In the genomic region with DNA sequence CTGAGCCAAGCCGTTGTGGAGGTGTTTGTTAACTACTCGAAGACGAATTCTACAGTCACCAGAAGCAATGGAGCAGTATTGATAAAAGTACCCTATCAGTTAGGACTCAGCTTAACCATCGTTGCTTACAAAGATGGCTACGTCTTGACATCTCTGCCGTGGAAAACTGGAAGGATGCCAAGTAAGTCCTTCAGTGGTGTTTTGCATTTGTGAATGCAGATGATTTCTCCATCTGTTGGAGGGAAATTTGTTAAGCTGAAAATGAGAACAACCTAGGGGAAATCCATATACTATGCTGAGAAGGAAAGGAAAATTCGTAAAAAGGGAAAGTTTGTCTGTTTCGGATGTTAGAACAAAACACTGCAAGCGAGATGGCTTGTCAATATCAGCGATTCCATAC, we compare ENCODE assay signal across 32 mouse cellular contexts. TPM values are rescaled to one million over a fixed set of nuclear protein-coding genes. Genes with fewer than 3 reads are reported as not detected.
DNase-seq lines count a peak whose midpoint lies in the region; ATAC-seq and TF ChIP-seq lines count a peak whose summit lies in the region.
"Had no signal": no experiment of that assay in that cellular context is flagged by ENCODE, and none has a peak within 500 bp of the region (broad histone marks: within the 10 kb centered on the region; RNA-seq: fewer than 3 reads in every experiment).

No protein-coding gene starts in this region.

- 83% methylated on average over 10 of the region's 10 CpGs for WGBS in forebrain, embryonic 13.5 days
- WGBS in forebrain, embryonic 11.5 days = 90% methylated on average over 10 of the region's 10 CpGs
- WGBS in forebrain, postnatal 0 days = 67% methylated on average over 10 of the region's 10 CpGs
- 86% methylated on average over 10 of the region's 10 CpGs for WGBS in liver, embryonic 11.5 days

- H3K9me3 ChIP-seq in forebrain, embryonic 13.5 days (replicated peaks) = no peaks in the 10 kb centered on the region
- no peaks in the 10 kb centered on the region for H3K9me3 ChIP-seq in forebrain, embryonic 11.5 days (ENCODE audit: control insufficient read depth, low read length)
- H3K9me3 ChIP-seq in forebrain, postnatal 0 days (ENCODE audit: low read length) = no peaks in the 10 kb centered on the region
- H3K9me3 ChIP-seq in liver, embryonic 11.5 days (ENCODE audit: control insufficient read depth, low read length) = no peaks in the 10 kb centered on the region
- H3K9me3 ChIP-seq: embryonic facial prominence, embryonic 10.5 days; embryonic facial prominence, embryonic 13.5 days; G1E; heart, embryonic 10.5 days; heart, embryonic 13.5 days had no signal

- H3K27me3 ChIP-seq in forebrain, embryonic 13.5 days = no peaks in the 10 kb centered on the region
- H3K27me3 ChIP-seq in forebrain, embryonic 11.5 days (ENCODE audit: control insufficient read depth, insufficient read depth, low read length) = no peaks in the 10 kb centered on the region
- H3K27me3 ChIP-seq in forebrain, postnatal 0 days (ENCODE audit: insufficient read depth, low read length) = no peaks in the 10 kb centered on the region
- H3K27me3 ChIP-seq in liver, embryonic 11.5 days (replicated peaks; ENCODE audit: control insufficient read depth, insufficient read depth, low read length) = no peaks in the 10 kb centered on the region
- H3K27me3 ChIP-seq: embryonic facial prominence, embryonic 13.5 days; heart, embryonic 13.5 days had no signal

- ATAC-seq in forebrain, embryonic 13.5 days = 0 out of 2 replicates have a peak, but pooled peaks have one; percentile 27
- ATAC-seq in forebrain, embryonic 11.5 days (replicated peaks; ENCODE audit: low FRiP score) = no peak
- ATAC-seq in frontal cortex, adult (ENCODE audit: low TSS enrichment) = peak; percentile 32; the same call in 1 of the 2 replicates
- ATAC-seq in forebrain, postnatal 0 days = peak; percentile 61
- ATAC-seq in liver, embryonic 11.5 days (replicated peaks; ENCODE audit: low FRiP score) = no peak
- ATAC-seq: hindbrain, postnatal 0 days; inflammation-experienced regulatory T-cells, adult 6 months; intestine, embryonic 16.5 days; Patski had no signal

- H3K9ac ChIP-seq in forebrain, embryonic 13.5 days = no peak overlapping the region
- no peak overlapping the region for H3K9ac ChIP-seq in forebrain, embryonic 11.5 days (ENCODE audit: low read length)
- H3K9ac ChIP-seq in forebrain, postnatal 0 days = no peak overlapping the region
- no peak overlapping the region for H3K9ac ChIP-seq in liver, embryonic 11.5 days (ENCODE audit: low read depth, low read length)
- H3K9ac ChIP-seq: embryonic facial prominence, embryonic 13.5 days; heart, embryonic 13.5 days; hindbrain, embryonic 14.5 days had no signal

- H3K4me1 ChIP-seq in forebrain, embryonic 13.5 days = no peaks in the 10 kb centered on the region
- H3K4me1 ChIP-seq in forebrain, embryonic 11.5 days (replicated peaks; ENCODE audit: control insufficient read depth, insufficient read depth, low read length) = no peaks in the 10 kb centered on the region
- H3K4me1 ChIP-seq in forebrain, postnatal 0 days (ENCODE audit: insufficient read depth) = no peaks in the 10 kb centered on the region
- no peaks in the 10 kb centered on the region for H3K4me1 ChIP-seq in liver, embryonic 11.5 days (replicated peaks; ENCODE audit: control insufficient read depth, insufficient read depth, low read length)
- H3K4me1 ChIP-seq: embryonic facial prominence, embryonic 13.5 days; heart, embryonic 10.5 days; heart, embryonic 13.5 days had no signal

- no peak overlapping the region for H3K4me3 ChIP-seq in forebrain, embryonic 13.5 days
- no peak overlapping the region for H3K4me3 ChIP-seq in forebrain, embryonic 11.5 days (ENCODE audit: low read depth, low read length)
- no peak overlapping the region for H3K4me3 ChIP-seq in forebrain, postnatal 0 days (ENCODE audit: low read depth, low read length)
- no peak overlapping the region for H3K4me3 ChIP-seq in liver, embryonic 11.5 days (ENCODE audit: low read depth, low read length)
- H3K4me3 ChIP-seq: embryonic facial prominence, embryonic 10.5 days; embryonic facial prominence, embryonic 13.5 days; erythroblast, embryonic 14.5 days; heart, adult 2 months; heart, embryonic 10.5 days; heart, embryonic 13.5 days had no signal

- H3K27ac ChIP-seq in forebrain, embryonic 13.5 days = no peak overlapping the region
- no peak overlapping the region for H3K27ac ChIP-seq in forebrain, embryonic 11.5 days (ENCODE audit: low read depth, low read length)
- H3K27ac ChIP-seq in forebrain, postnatal 0 days (ENCODE audit: low read depth, low read length) = no peak overlapping the region
- H3K27ac ChIP-seq in liver, embryonic 11.5 days (ENCODE audit: low read depth, low read length) = no peak overlapping the region
- H3K27ac ChIP-seq: embryonic facial prominence, embryonic 10.5 days; embryonic facial prominence, embryonic 13.5 days; heart, adult 2 months; heart, embryonic 10.5 days; heart, embryonic 13.5 days; hindbrain, embryonic 14.5 days; hindbrain, postnatal 0 days had no signal

- no peak for TF ChIP-seq CTCF in forebrain, postnatal 0 days (IDR thresholded peaks at IDR 0.05; ENCODE audit: low read depth)

- H3K4me2 ChIP-seq in forebrain, embryonic 13.5 days = no peak overlapping the region
- H3K4me2 ChIP-seq in forebrain, embryonic 11.5 days (ENCODE audit: low read depth, low read length, severe bottlenecking) = no peak overlapping the region
- no peak overlapping the region for H3K4me2 ChIP-seq in forebrain, postnatal 0 days (ENCODE audit: low read depth)
- no peak overlapping the region for H3K4me2 ChIP-seq in liver, embryonic 11.5 days
- H3K4me2 ChIP-seq: embryonic facial prominence, embryonic 13.5 days; heart, embryonic 13.5 days; hindbrain, embryonic 14.5 days had no signal

- no peak for DNase-seq in forebrain, embryonic 11.5 days (ENCODE audit: low spot score)
- DNase-seq in frontal cortex, postnatal 14 days (ENCODE audit: low spot score in 2 of 2) = no peak
- DNase-seq in forebrain, postnatal 0 days = peak; percentile 58
- DNase-seq in liver, embryonic 11.5 days (ENCODE audit: low spot score) = no peak
- DNase-seq in retina, postnatal 1 day = no peak
- DNase-seq: adrenal gland, postnatal 10 days; adrenal gland, postnatal 36 days; cerebellum, adult 11-12 months; cerebellum, adult 9-10 months; cerebellum, postnatal 14 days; embryo, embryonic 11 days; gastrocnemius, postnatal 10 days; gastrocnemius, postnatal 36 days; heart, adult 2 months; heart, postnatal 14 days; heart, postnatal 4 days; kidney, adult 18-20 months had no signal

- H3K36me3 ChIP-seq in forebrain, embryonic 13.5 days (ENCODE audit: poor library complexity, severe bottlenecking) = peaks cover 14% of the 10 kb centered on the region; the same call in 1 of the 2 replicates
- no peaks in the 10 kb centered on the region; the same call in 1 of the 2 replicates for H3K36me3 ChIP-seq in forebrain, embryonic 11.5 days (ENCODE audit: control insufficient read depth, insufficient read depth, low read length)
- H3K36me3 ChIP-seq in forebrain, postnatal 0 days (ENCODE audit: insufficient read depth) = peaks cover 11% of the 10 kb centered on the region; the same call in 1 of the 2 replicates
- H3K36me3 ChIP-seq in liver, embryonic 11.5 days (ENCODE audit: control insufficient read depth, insufficient read depth, low read length) = no peaks in the 10 kb centered on the region
- H3K36me3 ChIP-seq: embryonic facial prominence, embryonic 13.5 days; G1E; heart, embryonic 10.5 days; heart, embryonic 13.5 days had no signal

RNA-seq across cellular contexts. Expression of gene Fam171b, which starts 41.0 kb away (rescaled TPM):
- polyA plus RNA-seq in forebrain, embryonic 13.5 days (2015; fragmentation: Nextera tagmentation; extraction: Ambion mirVana) = 47.2 and 55.0 TPM in 2 replicates
- 56.6 and 58.9 TPM in 2 replicates for polyA plus RNA-seq in forebrain, embryonic 11.5 days (2014; fragmentation: Nextera tagmentation; extraction: Ambion mirVana)
- 116 and 118 TPM in 2 replicates for total RNA-seq in forebrain, postnatal 0 days (2014; rRNA removed)
- polyA plus RNA-seq in forebrain, postnatal 0 days (2015; fragmentation: Nextera tagmentation; extraction: Ambion mirVana) = 82.7 and 98.9 TPM in 2 replicates
- polyA plus RNA-seq in liver, embryonic 11.5 days (2014; fragmentation: Nextera tagmentation; extraction: Ambion mirVana) = 1.9 and 2.0 TPM in 2 replicates
- total RNA-seq: common myeloid progenitor, adult 5-6 weeks; granulocyte monocyte progenitor cell, adult 5-6 weeks had no signal
- polyA plus RNA-seq: erythroblast, embryonic 14.5 days; G1E had no signal

Comparison
In these comparisons a context has a peak if more than half of its experiments do, and no peak if none do; other contexts are left out.
1. ATAC-seq: peak in forebrain, embryonic 13.5 days (single experiment), frontal cortex, adult (single experiment) and forebrain, postnatal 0 days (single experiment); none in forebrain, embryonic 11.5 days (single experiment) and liver, embryonic 11.5 days (single experiment).
2. RNA of gene Fam171b, which starts 41.0 kb away (polyA plus RNA-seq): 82.7 to 98.9 TPM in forebrain, postnatal 0 days, 56.6 to 58.9 TPM in forebrain, embryonic 11.5 days and 47.2 to 55.0 TPM in forebrain, embryonic 13.5 days; 1.9 to 2.0 TPM in liver, embryonic 11.5 days; every median in the first group is over 10 times any median in the second.